Mouse (Mus musculus) heart, postnatal 0 days (tissue): ENCODE measurements around the gene Dnal1. TPM values are rescaled to one million over a fixed set of nuclear protein-coding genes. Genes with fewer than 3 reads are reported as not detected.

Source experiments
- ATAC-seq: fragments of 200-750 bp; cut with Nextera tagmentation; 2 replicates; pipeline ENCODE4 v1.8.0; 2017; ENCODE audit warnings: low read depth, moderate number of reproducible peaks, moderate library complexity; ENCODE audit not compliant: insufficient read depth
- DNase-seq: peaks from one replicate; pipeline ENCODE4 v3.0.0-alpha.2; 2016; ENCODE audit warnings: low spot score
- H3K27ac ChIP-seq: fragments of 300-500 bp; sonication (generic); 2 replicates; pipeline ENCODE4 v1.5.1; 2014; ENCODE audit warnings: low read depth, mild to moderate bottlenecking
- H3K27me3 ChIP-seq: fragments of 300-500 bp; sonication (generic); 2 replicates; pipeline ENCODE4 v1.6.1; 2014; ENCODE audit warnings: low read length, mixed read lengths; ENCODE audit not compliant: control insufficient read depth, insufficient read depth
- H3K36me3 ChIP-seq: fragments of 300-500 bp; sonication (generic); replicated peaks from 2 replicates; pipeline ENCODE4 v1.6.1; 2014; ENCODE audit warnings: low read length, mixed read lengths; ENCODE audit not compliant: control insufficient read depth, insufficient read depth
- H3K4me1 ChIP-seq: fragments of 300-500 bp; sonication (generic); 2 replicates; pipeline ENCODE4 v1.6.1; 2014; ENCODE audit warnings: antibody characterized with exemption; ENCODE audit not compliant: control insufficient read depth, insufficient read depth
- H3K4me2 ChIP-seq: fragments of 300-500 bp; sonication (generic); 2 replicates; pipeline ENCODE4 v1.6.1; 2014; ENCODE audit warnings: low read depth, mild to moderate bottlenecking, low read length, moderate library complexity
- H3K4me3 ChIP-seq: fragments of 300-500 bp; sonication (generic); 2 replicates; pipeline ENCODE4 v1.5.1; 2014; ENCODE audit warnings: low read depth, low read length
- H3K9ac ChIP-seq: fragments of 300-500 bp; sonication (generic); replicated peaks from 2 replicates; pipeline ENCODE4 v1.6.1; 2014; ENCODE audit warnings: low read depth, low read length, mixed read lengths
- H3K9me3 ChIP-seq: fragments of 300-500 bp; sonication (generic); replicated peaks from 2 replicates; pipeline ENCODE4 v1.6.1; 2016; ENCODE audit warnings: low read length; ENCODE audit not compliant: control insufficient read depth
- CTCF ChIP-seq: IDR thresholded peaks from 2 replicates; pipeline ENCODE4 v1.5.1; 2016; ENCODE audit warnings: antibody characterized with exemption, control low read depth, low read depth
- EP300 ChIP-seq: IDR thresholded peaks from 2 replicates; pipeline ENCODE4 v1.6.1; 2016; ENCODE audit warnings: antibody characterized with exemption, low read depth
- WGBS: fragments of 180-500 bp; shearing (Covaris S2); extraction: QIAGEN DNeasy Blood & Tissue Kit; methylation state at CpG from one replicate; pipeline ENCODE4 v1.1.7; 2014; 5-methylcytosine and 5-hydroxymethylcytosine counted together
- polyA plus RNA-seq: library from polyadenylated mRNA; unstranded; fragments of >200 nt; fragmentation: Nextera tagmentation; extraction: Ambion mirVana; gene quantifications from 2 replicates; pipeline ENCODE4 v1.2.1, GENCODE M21; 2015
- total RNA-seq: library from RNA; depleted of rRNA; stranded (reverse); fragments of >200 nt; gene quantifications from 2 replicates; pipeline ENCODE4 v1.2.3, GENCODE M21; 2014; ENCODE audit warnings: low replicate concordance; rRNA removed

Gene Dnal1
- total and polyA plus RNA-seq, 2 experiments from 2014 or later = 2.3 to 2.6 TPM

DNA sequence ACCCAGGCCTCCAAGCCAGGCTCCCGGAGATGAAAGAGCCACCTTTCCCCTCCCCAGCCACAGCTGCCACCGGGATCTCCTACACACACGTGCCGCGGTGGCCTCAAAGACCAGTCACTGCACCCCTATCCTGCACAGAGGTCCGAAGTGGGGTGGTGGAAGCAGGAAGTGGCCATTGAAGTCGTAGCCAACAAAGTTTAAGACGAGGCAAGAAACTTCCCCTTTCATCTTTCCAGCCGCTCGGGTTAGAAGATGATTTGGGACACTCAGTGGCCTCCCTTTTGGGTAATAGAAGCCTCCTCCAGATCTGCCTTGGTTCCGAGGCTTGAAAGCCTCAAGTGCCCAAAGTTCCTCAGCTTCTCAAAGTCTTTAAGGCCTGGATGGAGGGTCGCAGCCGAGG, 78.1 kb downstream of the Dnal1 start:
- WGBS = 9% methylated on average over 13 of the region's 13 CpGs
- Histone ChIP-seq H3K4me3 (peak overlapping the region; percentile 81), H3K9ac (peak overlapping the region; percentile 95), H3K9me3 (no peaks in the 10 kb centered on the region), H3K36me3 (no peaks in the 10 kb centered on the region), H3K27ac (peak overlapping the region; percentile 99; the same call in 1 of the 2 replicates), H3K27me3 (no peaks in the 10 kb centered on the region), H3K4me1 (peaks cover 54% of the 10 kb centered on the region), H3K4me2 (peak overlapping the region; percentile 100)
- no peak for TF ChIP-seq CTCF
- TF ChIP-seq EP300 = no peak
- DNase-seq (no peak), ATAC-seq (no peak)

DNA sequence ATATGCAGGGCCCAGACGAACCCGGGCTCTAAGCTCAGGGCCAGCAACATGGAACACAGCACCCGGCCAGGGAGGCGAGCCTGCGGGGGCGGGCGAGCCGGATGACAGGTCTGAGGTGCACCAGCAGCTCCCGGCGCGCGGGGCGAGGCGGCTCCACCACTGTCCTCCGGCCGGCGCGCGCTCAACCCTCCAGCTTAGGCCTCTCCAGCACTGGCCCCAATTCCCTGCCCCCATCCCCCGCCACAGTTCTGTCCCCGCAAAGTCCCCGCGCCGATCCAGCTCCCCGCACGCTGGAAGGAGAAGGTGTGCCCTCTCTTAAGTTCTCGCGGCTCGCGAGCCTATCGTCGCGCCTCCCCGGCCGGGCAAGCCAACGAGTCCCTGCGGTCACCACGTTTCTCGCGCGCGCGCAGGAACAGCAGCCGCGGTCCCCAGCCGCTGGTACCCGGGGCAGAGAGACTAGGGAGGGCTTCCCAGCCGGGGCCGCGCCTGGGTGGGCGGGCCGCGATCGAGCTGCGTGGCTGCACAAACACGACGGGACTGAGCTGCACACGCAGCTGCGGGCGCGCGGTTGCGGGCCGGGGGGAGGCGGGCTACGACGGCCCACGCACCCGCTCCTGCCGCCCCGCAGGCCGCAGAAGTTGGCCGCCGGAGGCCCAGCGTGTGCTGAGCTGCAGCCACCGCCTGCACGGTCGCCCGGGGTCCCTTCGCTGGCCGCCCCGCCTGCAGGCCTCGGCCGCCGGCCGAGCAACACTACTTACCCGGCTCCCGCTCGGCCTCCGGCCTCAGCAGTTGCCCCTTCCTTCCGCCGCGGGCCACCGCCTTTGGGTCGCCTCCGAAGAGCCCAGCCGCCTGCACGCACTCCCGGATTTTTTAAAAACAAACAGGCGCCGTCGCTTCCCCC, 78.8 kb downstream of the Dnal1 start:
- Histone ChIP-seq H3K36me3 (no peaks in the 10 kb centered on the region), H3K27ac (peak overlapping the region; percentile 99), H3K4me1 (peaks cover 47% of the 10 kb centered on the region), H3K9me3 (no peaks in the 10 kb centered on the region), H3K27me3 (no peaks in the 10 kb centered on the region), H3K4me2 (peak overlapping the region; percentile 100), H3K4me3 (peak overlapping the region; percentile 81), H3K9ac (peak overlapping the region; percentile 95)
- peak; percentile 69 for DNase-seq
- ATAC-seq = peak; percentile 21
- no peak for TF ChIP-seq EP300
- TF ChIP-seq CTCF = no peak
- under 1% methylated on average over 88 of the region's 102 CpGs for WGBS

DNA sequence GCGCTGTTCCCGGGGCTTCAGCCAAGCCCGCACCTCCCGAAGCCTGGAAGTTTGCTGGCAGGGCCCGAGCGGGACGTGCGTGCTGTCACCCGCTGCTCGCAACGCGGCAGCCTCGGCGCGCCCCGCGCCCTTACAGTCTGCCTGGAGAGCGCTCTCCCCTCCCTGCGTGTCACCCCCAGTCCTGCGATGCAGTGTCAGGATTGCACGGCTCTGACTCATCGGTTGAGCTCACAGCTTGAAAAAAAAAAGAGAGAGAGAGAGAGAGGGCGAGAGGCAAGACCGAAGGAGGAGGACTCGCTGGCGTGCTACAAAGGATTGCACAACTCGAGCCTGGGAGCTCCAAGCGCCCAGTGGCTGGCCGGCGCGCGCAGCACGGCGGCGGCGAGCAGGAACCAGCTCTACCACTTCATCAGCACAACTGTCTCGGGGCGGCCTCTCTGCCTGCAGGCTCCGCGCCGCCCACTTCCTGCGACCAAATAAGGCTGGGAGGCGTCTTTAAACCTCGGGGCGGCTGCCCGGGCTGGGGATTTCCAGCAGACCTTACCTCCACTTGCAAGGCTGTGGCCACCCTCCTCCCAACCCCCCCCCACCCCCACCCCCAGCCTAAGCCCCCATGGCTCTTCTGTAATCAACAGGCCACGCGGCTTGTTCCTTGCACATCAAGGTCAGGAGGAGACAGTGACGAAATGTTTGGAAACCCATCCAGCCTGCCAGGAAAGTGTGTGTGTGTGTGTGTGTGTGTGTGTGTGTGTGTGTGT, 79.7 kb downstream of the Dnal1 start:
- Histone ChIP-seq H3K27me3 (no peaks in the 10 kb centered on the region), H3K9me3 (no peaks in the 10 kb centered on the region), H3K27ac (peak overlapping the region; percentile 99), H3K4me1 (peaks cover 38% of the 10 kb centered on the region), H3K9ac (peak overlapping the region; percentile 95), H3K4me3 (peak overlapping the region; percentile 81), H3K4me2 (peak overlapping the region; percentile 100), H3K36me3 (no peaks in the 10 kb centered on the region)
- TF ChIP-seq EP300 = 0 out of 2 replicates have a peak, but pooled peaks have one; percentile 13
- no peak for TF ChIP-seq CTCF
- WGBS = under 1% methylated on average over 48 of the region's 49 CpGs
- DNase-seq (peak; percentile 97), ATAC-seq (peak; percentile 88)

DNA sequence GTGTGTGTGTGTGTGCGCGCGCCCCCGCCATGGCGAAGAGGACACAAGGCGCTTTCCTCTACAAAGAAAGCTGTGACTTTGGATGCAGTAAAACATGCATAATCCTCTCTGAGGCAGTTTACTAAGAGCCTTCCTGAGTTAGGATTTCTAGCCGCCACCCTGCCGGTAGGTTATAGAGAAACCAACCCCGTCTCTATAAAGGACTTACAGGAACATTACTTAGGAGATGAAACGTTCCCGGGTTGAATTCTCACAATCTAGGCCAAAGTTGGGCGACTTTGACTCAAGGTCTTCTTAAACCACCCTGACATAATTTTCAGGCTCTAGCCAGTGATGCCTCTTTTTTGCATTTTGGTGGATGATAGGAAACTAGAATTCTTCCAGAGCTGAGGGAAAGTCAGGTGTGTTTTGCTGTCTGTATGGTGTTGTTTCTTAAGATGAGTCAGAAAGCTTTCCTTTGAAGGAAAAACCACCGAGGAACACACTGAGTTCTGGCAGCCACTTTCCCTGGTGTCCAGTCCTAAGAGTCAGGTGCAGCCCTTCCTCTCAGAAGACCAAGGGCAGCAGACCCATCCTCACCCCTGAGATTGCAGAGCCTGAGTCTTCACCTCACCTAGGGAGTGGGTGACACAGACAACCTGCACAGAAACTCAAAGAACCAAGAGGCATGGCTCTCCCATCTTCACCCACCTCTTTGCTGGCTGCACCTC, 80.4 kb downstream of the Dnal1 start:
- H3K36me3 ChIP-seq = no peaks in the 10 kb centered on the region
- ATAC-seq (no peak), DNase-seq (no peak)
- H3K27me3 ChIP-seq = no peaks in the 10 kb centered on the region
- H3K9ac ChIP-seq = peak overlapping the region; percentile 95; the same call in 1 of the 2 replicates
- H3K4me1 ChIP-seq = peaks cover 33% of the 10 kb centered on the region
- peak overlapping the region; percentile 100 for H3K4me2 ChIP-seq
- WGBS = 2% methylated on average over 13 of the region's 13 CpGs
- peak overlapping the region; percentile 81 for H3K4me3 ChIP-seq
- H3K27ac ChIP-seq = peak overlapping the region; percentile 99
- no peak for TF ChIP-seq EP300
- no peak for TF ChIP-seq CTCF
- H3K9me3 ChIP-seq = no peaks in the 10 kb centered on the region

DNA sequence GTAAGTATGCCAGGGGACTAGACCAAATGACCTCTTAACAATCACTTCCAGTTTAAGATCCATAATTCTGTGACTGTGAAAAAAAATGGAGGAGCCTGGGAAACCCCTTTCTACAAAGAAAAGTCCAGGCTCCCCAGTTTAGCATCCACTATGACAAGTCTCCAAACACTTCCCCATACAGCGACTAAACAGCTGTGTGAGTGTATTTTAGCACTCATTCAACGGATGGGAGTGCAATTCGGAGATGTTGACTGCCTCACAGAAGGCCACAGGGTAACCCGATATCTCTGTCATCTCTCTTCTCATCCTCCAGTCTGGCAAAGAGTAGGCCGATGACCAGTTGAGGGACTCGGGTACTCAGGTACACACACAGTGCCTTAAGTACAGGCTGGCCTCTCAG, 81.0 kb downstream of the Dnal1 start:
- Histone ChIP-seq H3K9me3 (no peaks in the 10 kb centered on the region), H3K36me3 (no peaks in the 10 kb centered on the region), H3K9ac (no peak overlapping the region), H3K27ac (no peak overlapping the region), H3K27me3 (no peaks in the 10 kb centered on the region), H3K4me1 (peaks cover 29% of the 10 kb centered on the region), H3K4me3 (no peak overlapping the region), H3K4me2 (no peak overlapping the region)
- ATAC-seq (no peak), DNase-seq (no peak)
- WGBS = 66% methylated on average over 6 of the region's 6 CpGs
- TF ChIP-seq CTCF (no peak), EP300 (no peak)

Other genes with a start within 250 kb of the Dnal1 start
- 22.8 and 42.1 TPM in 2 replicates for gene Numb, start 192.4 kb upstream of the Dnal1 start, total RNA-seq
- 19.0 and 19.1 TPM in 2 replicates for gene Numb, start 192.4 kb upstream of the Dnal1 start, polyA plus RNA-seq
- gene Riox1, start 163.8 kb upstream of the Dnal1 start, total RNA-seq = 12.4 and 21.9 TPM in 2 replicates
- gene Riox1, start 163.8 kb upstream of the Dnal1 start, polyA plus RNA-seq = 4.6 and 5.1 TPM in 2 replicates
- not detected in 2 replicates for gene Heatr4, start 129.5 kb upstream of the Dnal1 start, total RNA-seq
- gene Heatr4, start 129.5 kb upstream of the Dnal1 start, polyA plus RNA-seq = 0.04 TPM in 1 of 2 replicates, not detected in the other
- 158 and 228 TPM in 2 replicates for gene Acot2, start 126.5 kb upstream of the Dnal1 start, total RNA-seq
- 300 and 309 TPM in 2 replicates for gene Acot2, start 126.5 kb upstream of the Dnal1 start, polyA plus RNA-seq
- 71.5 and 122 TPM in 2 replicates for gene Acot1, start 104.9 kb upstream of the Dnal1 start, total RNA-seq
- gene Acot1, start 104.9 kb upstream of the Dnal1 start, polyA plus RNA-seq = 137 and 142 TPM in 2 replicates
- 0.31 and 18.2 TPM in 2 replicates for gene Acot4, start 76.0 kb upstream of the Dnal1 start, total RNA-seq
- 0.55 and 0.60 TPM in 2 replicates for gene Acot4, start 76.0 kb upstream of the Dnal1 start, polyA plus RNA-seq
- gene Gm49366, start 75.4 kb upstream of the Dnal1 start, total RNA-seq = not detected in 2 replicates
- gene Gm49366, start 75.4 kb upstream of the Dnal1 start, polyA plus RNA-seq = not detected in 2 replicates
- 0.31 and 0.54 TPM in 2 replicates for gene Acot3, start 62.2 kb upstream of the Dnal1 start, total RNA-seq
- 1.8 and 2.1 TPM in 2 replicates for gene Acot3, start 62.2 kb upstream of the Dnal1 start, polyA plus RNA-seq
- not detected in 2 replicates for gene Acot5, start 45.0 kb upstream of the Dnal1 start, total RNA-seq
- not detected in 2 replicates for gene Acot5, start 45.0 kb upstream of the Dnal1 start, polyA plus RNA-seq
- 1.8 and 5.8 TPM in 2 replicates for gene Acot6, start 13.7 kb upstream of the Dnal1 start, total RNA-seq
- 1.1 and 1.2 TPM in 2 replicates for gene Acot6, start 13.7 kb upstream of the Dnal1 start, polyA plus RNA-seq
- gene Pnma1, start 34.1 kb downstream of the Dnal1 start, total RNA-seq = 1.5 TPM in 1 of 2 replicates, not detected in the other
- gene Pnma1, start 34.1 kb downstream of the Dnal1 start, polyA plus RNA-seq = 0.31 and 0.45 TPM in 2 replicates
- gene Elmsan1, start 104.5 kb downstream of the Dnal1 start, total RNA-seq = 13.5 and 14.5 TPM in 2 replicates
- 3.5 and 3.6 TPM in 2 replicates for gene Elmsan1, start 104.5 kb downstream of the Dnal1 start, polyA plus RNA-seq
- gene Ptgr2, start 170.9 kb downstream of the Dnal1 start, total RNA-seq = 104 and 105 TPM in 2 replicates
- gene Ptgr2, start 170.9 kb downstream of the Dnal1 start, polyA plus RNA-seq = 141 and 154 TPM in 2 replicates
- 36.9 and 37.7 TPM in 2 replicates for gene Zfp410, start 202.5 kb downstream of the Dnal1 start, total RNA-seq
- gene Zfp410, start 202.5 kb downstream of the Dnal1 start, polyA plus RNA-seq = 36.3 and 38.5 TPM in 2 replicates
- 271 and 278 TPM in 2 replicates for gene Coq6, start 247.3 kb downstream of the Dnal1 start, total RNA-seq
- 102 and 105 TPM in 2 replicates for gene Coq6, start 247.3 kb downstream of the Dnal1 start, polyA plus RNA-seq
- gene Fam161b, start 247.5 kb downstream of the Dnal1 start, total RNA-seq = 3.4 and 4.0 TPM in 2 replicates
- gene Fam161b, start 247.5 kb downstream of the Dnal1 start, polyA plus RNA-seq = 5.6 and 6.0 TPM in 2 replicates